Mouse (Mus musculus): ENCODE data around the gene Inf2. TPM values are rescaled to one million over a fixed set of nuclear protein-coding genes. Genes with fewer than 3 reads are reported as not detected.

Inf2 gene
- polyA plus RNA-seq, 1 experiment from 2014 or later: 3.9 TPM

DNA sequence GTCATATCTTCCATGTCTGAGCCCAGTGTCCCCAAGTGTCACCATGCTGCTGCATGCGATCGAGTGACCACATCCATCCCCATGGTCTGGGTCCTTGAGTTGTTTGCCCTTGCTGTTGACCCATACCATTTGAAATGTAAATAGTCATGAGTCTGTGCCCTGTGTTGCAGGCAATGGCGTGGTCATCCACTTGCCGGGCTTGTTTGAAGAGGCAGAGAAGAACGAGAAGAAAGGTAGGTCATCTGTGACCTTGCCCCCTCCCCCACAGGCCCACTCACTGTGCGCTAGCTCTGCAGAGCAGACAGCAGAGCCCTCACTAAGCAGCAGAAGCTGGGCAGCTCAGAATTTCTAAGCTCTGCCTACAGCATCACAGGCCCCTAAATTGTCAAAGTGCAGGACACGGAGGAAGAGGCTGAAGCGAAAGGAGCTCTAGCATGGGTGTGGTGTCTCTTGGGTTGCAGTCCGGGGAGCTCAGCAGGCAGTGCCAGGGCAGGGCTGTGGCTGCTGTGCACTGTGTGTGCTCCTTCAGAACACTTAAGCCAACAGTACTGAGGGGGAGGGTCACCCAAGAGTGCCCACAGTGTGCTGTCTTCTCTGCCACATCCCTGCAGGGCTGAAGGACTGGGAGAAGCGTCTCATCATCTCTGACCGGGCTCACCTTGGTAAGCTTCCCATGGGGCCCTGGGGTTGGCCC, 43.6 kb downstream of the Inf2 start:
- no peak overlapping the region for H3K4me3 ChIP-seq (replicated peaks; ENCODE audit: low read length)
- no peak overlapping the region; the same call in 1 of the 2 replicates for H3K9ac ChIP-seq (ENCODE audit: low read length)
- 0 out of 2 replicates have a peak overlapping the region, but pooled peaks have one; percentile 38 for H3K27ac ChIP-seq (ENCODE audit: low read length)
- H3K27me3 ChIP-seq (ENCODE audit: control insufficient read depth, insufficient read depth, low read length): no peaks in the 10 kb centered on the region
- 54% methylated on average over 11 of the region's 11 CpGs for WGBS
- no peaks in the 10 kb centered on the region for H3K36me3 ChIP-seq (ENCODE audit: control insufficient read depth, insufficient read depth, low read length)
- no peak for ATAC-seq (ENCODE audit: insufficient read depth, low FRiP score)
- no peak overlapping the region for H3K4me2 ChIP-seq (ENCODE audit: low read depth, low read length)
- H3K4me1 ChIP-seq (ENCODE audit: control insufficient read depth, insufficient read depth, low read length): peaks cover 41% of the 10 kb centered on the region
- H3K9me3 ChIP-seq (replicated peaks; ENCODE audit: control insufficient read depth, low read length): no peaks in the 10 kb centered on the region

DNA sequence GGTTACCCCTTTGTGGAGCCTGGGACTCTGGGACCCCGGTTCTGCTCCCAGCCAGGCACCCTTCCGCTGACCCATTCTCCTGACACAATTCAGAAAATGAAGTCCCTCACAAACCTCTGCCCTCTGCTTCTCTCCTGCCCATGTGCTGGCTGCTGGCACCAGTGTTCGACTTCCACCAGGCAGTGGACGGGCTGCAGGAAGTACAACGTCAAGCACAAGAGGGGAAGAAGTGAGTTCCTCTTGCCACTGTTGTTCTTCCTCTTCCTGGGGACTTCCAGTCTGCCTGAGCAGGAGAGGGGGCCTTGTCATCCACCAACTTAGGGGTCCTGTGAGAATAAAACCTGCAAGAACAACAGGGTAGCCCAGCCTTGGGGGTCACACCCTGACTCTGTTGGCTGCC, 44.3 kb downstream of the Inf2 start:
- no peak overlapping the region for H3K4me2 ChIP-seq (ENCODE audit: low read depth, low read length)
- H3K4me3 ChIP-seq (replicated peaks; ENCODE audit: low read length): no peak overlapping the region
- no peaks in the 10 kb centered on the region for H3K9me3 ChIP-seq (replicated peaks; ENCODE audit: control insufficient read depth, low read length)
- no peak overlapping the region for H3K9ac ChIP-seq (ENCODE audit: low read length)
- WGBS: 79% methylated on average over 5 of the region's 5 CpGs
- peaks cover 37% of the 10 kb centered on the region for H3K4me1 ChIP-seq (ENCODE audit: control insufficient read depth, insufficient read depth, low read length)
- ATAC-seq (ENCODE audit: insufficient read depth, low FRiP score): no peak
- H3K27me3 ChIP-seq (ENCODE audit: control insufficient read depth, insufficient read depth, low read length): no peaks in the 10 kb centered on the region
- no peaks in the 10 kb centered on the region for H3K36me3 ChIP-seq (ENCODE audit: control insufficient read depth, insufficient read depth, low read length)
- H3K27ac ChIP-seq (ENCODE audit: low read length): 0 out of 2 replicates have a peak overlapping the region, but pooled peaks have one; percentile 1

DNA sequence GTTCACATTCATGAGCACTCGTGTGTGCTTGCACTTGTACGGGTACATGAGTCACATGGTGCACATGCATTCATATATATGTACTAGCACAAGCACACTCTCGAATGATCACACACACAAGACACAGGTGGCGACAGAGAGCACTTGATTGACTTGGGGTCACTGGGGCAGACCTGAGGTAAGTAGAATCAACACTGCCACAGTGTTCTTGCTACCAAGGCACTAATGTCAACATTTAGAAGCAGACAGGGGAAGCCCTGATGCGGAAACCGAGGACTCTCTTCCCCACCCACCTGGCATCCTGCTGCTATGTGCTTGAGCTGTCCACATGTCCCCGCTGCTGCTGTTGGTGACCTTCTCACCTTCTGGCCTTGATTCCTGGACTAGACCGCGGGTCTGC, 45.1 kb downstream of the Inf2 start:
- Histone ChIP-seq H3K4me3 (replicated peaks; ENCODE audit: low read length) (no peak overlapping the region), H3K4me1 (ENCODE audit: control insufficient read depth, insufficient read depth, low read length) (peaks cover 29% of the 10 kb centered on the region), H3K4me2 (ENCODE audit: low read depth, low read length) (no peak overlapping the region), H3K27me3 (ENCODE audit: control insufficient read depth, insufficient read depth, low read length) (no peaks in the 10 kb centered on the region), H3K27ac (ENCODE audit: low read length) (no peak overlapping the region), H3K9me3 (replicated peaks; ENCODE audit: control insufficient read depth, low read length) (no peaks in the 10 kb centered on the region), H3K9ac (ENCODE audit: low read length) (no peak overlapping the region), H3K36me3 (ENCODE audit: control insufficient read depth, insufficient read depth, low read length) (no peaks in the 10 kb centered on the region)
- ATAC-seq (ENCODE audit: insufficient read depth, low FRiP score): no peak
- WGBS: 47% methylated on average over 9 of the region's 9 CpGs

DNA sequence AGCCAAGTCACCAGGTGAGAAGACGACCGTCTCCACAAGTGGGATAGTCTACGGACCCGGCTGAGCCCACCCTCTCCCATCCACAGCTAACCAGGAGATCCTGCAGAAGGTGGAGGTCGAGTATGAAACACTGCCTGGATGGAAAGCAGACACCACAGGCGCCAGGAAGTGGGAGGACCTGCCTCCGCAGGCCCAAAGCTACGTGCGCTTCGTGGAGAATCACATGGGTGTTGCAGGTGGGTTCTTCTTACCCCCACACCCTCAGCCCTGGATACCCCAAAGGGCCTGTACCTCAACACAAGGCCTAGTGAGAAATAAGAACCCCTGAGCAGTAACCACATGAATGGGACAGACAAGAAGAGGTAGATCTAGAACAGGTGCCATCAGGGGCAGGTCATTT, 50.9 kb downstream of the Inf2 start:
- Histone ChIP-seq H3K4me2 (ENCODE audit: low read depth, low read length) (no peak overlapping the region), H3K4me3 (replicated peaks; ENCODE audit: low read length) (no peak overlapping the region), H3K27me3 (ENCODE audit: control insufficient read depth, insufficient read depth, low read length) (no peaks in the 10 kb centered on the region), H3K36me3 (ENCODE audit: control insufficient read depth, insufficient read depth, low read length) (no peaks in the 10 kb centered on the region), H3K9ac (ENCODE audit: low read length) (no peak overlapping the region), H3K9me3 (replicated peaks; ENCODE audit: control insufficient read depth, low read length) (no peaks in the 10 kb centered on the region), H3K27ac (ENCODE audit: low read length) (no peak overlapping the region), H3K4me1 (ENCODE audit: control insufficient read depth, insufficient read depth, low read length) (0 out of 2 replicates have a peak, but pooled peaks cover under 1% of the 10 kb centered on the region)
- WGBS: 85% methylated on average over 10 of the region's 10 CpGs
- ATAC-seq (ENCODE audit: insufficient read depth, low FRiP score): no peak

DNA sequence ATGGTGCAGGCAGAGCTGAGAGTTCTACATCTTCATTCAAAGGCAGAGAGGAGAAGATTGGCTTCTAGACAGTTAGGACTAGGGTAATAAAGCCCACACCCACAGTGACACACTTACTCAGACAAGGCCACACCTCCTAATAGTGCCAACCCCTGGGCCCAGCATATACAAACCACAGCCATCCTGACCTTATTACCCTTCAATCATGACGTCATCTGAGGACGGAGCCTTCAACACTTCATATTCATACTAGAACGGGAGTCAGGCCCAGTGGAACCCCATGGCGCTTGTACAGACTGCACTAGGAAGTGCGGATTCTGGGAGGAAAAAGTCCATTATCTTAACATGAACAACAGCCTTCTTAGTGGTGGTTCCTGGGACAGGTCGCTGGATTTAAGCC, 54.5 kb downstream of the Inf2 start:
- no peak overlapping the region for H3K4me3 ChIP-seq (replicated peaks; ENCODE audit: low read length)
- H3K9ac ChIP-seq (ENCODE audit: low read length): no peak overlapping the region
- H3K4me2 ChIP-seq (ENCODE audit: low read depth, low read length): no peak overlapping the region
- H3K27me3 ChIP-seq (ENCODE audit: control insufficient read depth, insufficient read depth, low read length): no peaks in the 10 kb centered on the region
- ATAC-seq (ENCODE audit: insufficient read depth, low FRiP score): no peak
- whole genome bisulfite sequencing: 88% methylated on average over 6 of the region's 6 CpGs
- peaks cover 14% of the 10 kb centered on the region for H3K4me1 ChIP-seq (ENCODE audit: control insufficient read depth, insufficient read depth, low read length)
- no peaks in the 10 kb centered on the region for H3K9me3 ChIP-seq (replicated peaks; ENCODE audit: control insufficient read depth, low read length)
- no peak overlapping the region for H3K27ac ChIP-seq (ENCODE audit: low read length)
- H3K36me3 ChIP-seq (ENCODE audit: control insufficient read depth, insufficient read depth, low read length): no peaks in the 10 kb centered on the region

DNA sequence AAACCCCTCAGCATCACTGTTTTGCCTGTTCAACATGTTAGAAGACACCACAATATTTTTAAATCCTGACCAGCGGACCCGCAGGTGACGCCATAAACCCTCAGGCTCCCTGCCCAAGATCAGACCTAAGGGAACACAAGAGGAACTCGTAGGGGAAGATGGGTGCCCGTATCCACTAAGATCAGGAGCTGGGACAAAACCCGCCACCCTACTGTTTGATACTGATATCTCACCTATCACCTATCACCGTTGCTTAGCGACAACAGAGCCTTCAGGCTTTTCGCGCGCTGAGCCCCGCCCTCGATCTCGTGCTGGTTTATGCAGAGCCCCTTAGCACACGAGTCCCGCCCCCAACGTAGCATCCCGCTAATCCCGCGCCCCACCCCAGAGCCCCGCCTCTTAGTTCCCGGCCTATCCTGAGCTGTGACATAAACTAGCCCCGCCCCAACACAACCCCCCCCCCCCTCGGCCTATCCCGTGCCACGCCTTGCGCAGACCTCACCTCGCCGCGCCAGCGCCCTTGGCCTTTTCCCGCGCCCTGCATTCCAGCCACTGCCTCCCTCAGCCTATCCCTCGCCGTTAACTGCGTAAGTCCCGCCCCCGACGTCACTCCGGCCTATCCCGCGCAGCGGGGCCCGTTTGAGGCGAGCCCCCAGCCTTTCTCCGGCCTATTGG, 55.7 kb downstream of the Inf2 start, which contains the start of gene Siva1:
Gene Siva1 (plus strand): TSS at position 500 of the 675 bp plus-strand sequence.
- 2% methylated on average over 46 of the region's 46 CpGs for WGBS
- Histone ChIP-seq H3K9me3 (replicated peaks; ENCODE audit: control insufficient read depth, low read length) (no peaks in the 10 kb centered on the region), H3K4me2 (ENCODE audit: low read depth, low read length) (peak within 1 kb of the TSS; percentile 74), H3K27ac (ENCODE audit: low read length) (peak within 1 kb of the TSS; percentile 90), H3K36me3 (ENCODE audit: control insufficient read depth, insufficient read depth, low read length) (no peaks in the 10 kb centered on the region; the same call in 1 of the 2 replicates), H3K4me3 (replicated peaks; ENCODE audit: low read length) (peak within 1 kb of the TSS; percentile 67), H3K4me1 (ENCODE audit: control insufficient read depth, insufficient read depth, low read length) (peaks cover 14% of the 10 kb centered on the region), H3K27me3 (ENCODE audit: control insufficient read depth, insufficient read depth, low read length) (no peaks in the 10 kb centered on the region), H3K9ac (ENCODE audit: low read length) (peak within 1 kb of the TSS; percentile 89)
- peak; percentile 96 for ATAC-seq (ENCODE audit: insufficient read depth, low FRiP score)

DNA sequence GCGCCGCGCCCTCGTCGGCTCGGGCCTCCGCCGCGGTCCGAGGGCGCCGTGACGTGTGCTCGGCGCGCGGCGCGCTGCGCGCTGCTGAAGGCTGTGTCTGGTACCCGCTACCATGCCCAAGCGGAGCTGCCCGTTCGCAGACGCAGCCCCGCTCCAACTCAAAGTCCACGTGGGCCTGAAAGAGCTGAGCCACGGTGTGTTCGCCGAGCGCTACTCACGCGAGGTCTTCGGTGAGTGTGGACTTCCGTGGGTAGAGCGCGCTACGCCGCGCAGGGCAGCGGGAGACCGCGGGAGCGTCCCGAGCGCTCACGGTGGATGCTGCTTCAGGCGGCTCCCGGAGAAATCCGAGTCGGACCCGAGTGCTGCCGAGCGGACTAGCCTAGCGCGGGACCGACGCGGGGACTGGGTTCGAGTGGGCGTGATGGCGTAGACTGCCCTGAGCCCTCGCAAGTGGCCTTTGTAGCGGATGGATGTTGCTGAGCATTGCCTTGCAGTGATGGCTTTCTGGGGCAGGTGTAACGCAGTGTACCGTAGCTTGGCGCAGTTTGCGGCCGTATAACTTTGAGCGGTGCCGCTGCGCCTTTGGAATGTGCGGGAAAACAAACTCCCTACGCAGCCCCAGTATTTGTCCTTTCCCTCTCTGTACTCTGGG, 56.4 kb downstream of the Inf2 start:
- peak overlapping the region; percentile 89 for H3K9ac ChIP-seq (ENCODE audit: low read length)
- H3K27me3 ChIP-seq (ENCODE audit: control insufficient read depth, insufficient read depth, low read length): no peaks in the 10 kb centered on the region
- no peaks in the 10 kb centered on the region; the same call in 1 of the 2 replicates for H3K36me3 ChIP-seq (ENCODE audit: control insufficient read depth, insufficient read depth, low read length)
- H3K9me3 ChIP-seq (replicated peaks; ENCODE audit: control insufficient read depth, low read length): no peaks in the 10 kb centered on the region
- H3K4me2 ChIP-seq (ENCODE audit: low read depth, low read length): peak overlapping the region; percentile 74
- H3K4me3 ChIP-seq (replicated peaks; ENCODE audit: low read length): peak overlapping the region; percentile 67
- peak overlapping the region; percentile 90 for H3K27ac ChIP-seq (ENCODE audit: low read length)
- WGBS: under 1% methylated on average over 75 of the region's 75 CpGs
- peak; percentile 15; the same call in 1 of the 2 replicates for ATAC-seq (ENCODE audit: insufficient read depth, low FRiP score)
- H3K4me1 ChIP-seq (ENCODE audit: control insufficient read depth, insufficient read depth, low read length): peaks cover 14% of the 10 kb centered on the region

DNA sequence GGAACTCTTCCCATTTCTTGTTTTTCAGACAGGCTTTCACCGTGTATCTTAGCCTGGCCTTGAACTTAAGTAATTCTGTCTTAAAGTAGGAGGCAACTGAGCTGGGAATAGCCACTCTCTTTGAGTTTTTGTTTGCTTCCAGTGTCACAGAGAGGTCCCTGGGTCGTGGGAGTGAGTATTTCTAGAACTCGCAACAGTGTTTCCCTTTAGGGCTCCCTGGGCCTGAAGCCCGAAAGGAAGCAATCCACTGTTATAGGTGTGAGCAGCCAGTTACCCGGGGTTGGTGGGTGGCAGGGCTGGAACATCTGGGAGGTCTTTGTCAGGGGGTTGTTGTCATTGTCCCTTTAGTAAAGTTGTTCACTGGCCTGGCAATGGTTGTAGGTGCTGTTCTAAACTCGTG, 57.6 kb downstream of the Inf2 start:
- no peaks in the 10 kb centered on the region; the same call in 1 of the 2 replicates for H3K36me3 ChIP-seq (ENCODE audit: control insufficient read depth, insufficient read depth, low read length)

DNA sequence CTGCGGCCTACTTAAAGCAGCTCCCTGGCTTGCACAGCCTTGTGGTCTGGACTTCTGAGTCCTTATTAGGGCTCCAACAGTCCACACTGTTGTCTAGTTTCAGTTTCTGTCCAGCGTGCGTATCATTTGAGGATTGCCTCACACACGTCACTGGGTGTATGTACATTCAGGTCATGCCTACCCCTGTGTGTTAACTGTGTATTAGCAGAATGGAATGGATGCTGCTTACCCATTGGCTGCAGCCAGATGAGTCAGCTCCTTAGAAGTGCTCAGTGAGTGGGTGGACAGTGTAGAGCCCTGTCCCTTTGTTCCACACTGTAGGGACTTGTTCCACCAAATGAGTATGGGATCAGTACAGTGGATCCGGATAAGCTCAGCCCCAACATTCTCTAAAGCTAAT, 59.5 kb downstream of the Inf2 start:
- Histone ChIP-seq H3K4me3 (replicated peaks; ENCODE audit: low read length) (no peak overlapping the region), H3K9me3 (replicated peaks; ENCODE audit: control insufficient read depth, low read length) (no peaks in the 10 kb centered on the region), H3K27ac (ENCODE audit: low read length) (no peak overlapping the region), H3K4me1 (ENCODE audit: control insufficient read depth, insufficient read depth, low read length) (peaks cover 14% of the 10 kb centered on the region), H3K36me3 (ENCODE audit: control insufficient read depth, insufficient read depth, low read length) (peaks cover 6% of the 10 kb centered on the region; the same call in 1 of the 2 replicates), H3K27me3 (ENCODE audit: control insufficient read depth, insufficient read depth, low read length) (no peaks in the 10 kb centered on the region), H3K4me2 (ENCODE audit: low read depth, low read length) (no peak overlapping the region), H3K9ac (ENCODE audit: low read length) (no peak overlapping the region)
- WGBS: 90% methylated on average over 5 of the region's 5 CpGs
- no peak for ATAC-seq (ENCODE audit: insufficient read depth, low FRiP score)

More for the DNA sequence above, 57.6 kb downstream of the Inf2 start:
- Histone ChIP-seq H3K4me2 (ENCODE audit: low read depth, low read length) (peak overlapping the region; percentile 74), H3K4me3 (replicated peaks; ENCODE audit: low read length) (peak overlapping the region; percentile 67), H3K4me1 (ENCODE audit: control insufficient read depth, insufficient read depth, low read length) (peaks cover 14% of the 10 kb centered on the region), H3K27ac (ENCODE audit: low read length) (no peak overlapping the region; the same call in 1 of the 2 replicates), H3K9ac (ENCODE audit: low read length) (peak overlapping the region; percentile 89), H3K9me3 (replicated peaks; ENCODE audit: control insufficient read depth, low read length) (no peaks in the 10 kb centered on the region), H3K27me3 (ENCODE audit: control insufficient read depth, insufficient read depth, low read length) (no peaks in the 10 kb centered on the region)
- no peak for ATAC-seq (ENCODE audit: insufficient read depth, low FRiP score)
- 46% methylated on average over 6 of the region's 6 CpGs for WGBS
